Mouse (Mus musculus): ENCODE measurements around the gene Pabpc4. TPM values are rescaled to one million over a fixed set of nuclear protein-coding genes. Genes with fewer than 3 reads are reported as not detected.
"Not testable (repeated sequence)": the region's sequence is repeated elsewhere in the genome, so short reads cannot be mapped to it uniquely, and the experiment has no call there.

The Pabpc4 gene
- polyA plus RNA-seq, 1 experiment from 2014 or later, result 42.6 TPM

DNA sequence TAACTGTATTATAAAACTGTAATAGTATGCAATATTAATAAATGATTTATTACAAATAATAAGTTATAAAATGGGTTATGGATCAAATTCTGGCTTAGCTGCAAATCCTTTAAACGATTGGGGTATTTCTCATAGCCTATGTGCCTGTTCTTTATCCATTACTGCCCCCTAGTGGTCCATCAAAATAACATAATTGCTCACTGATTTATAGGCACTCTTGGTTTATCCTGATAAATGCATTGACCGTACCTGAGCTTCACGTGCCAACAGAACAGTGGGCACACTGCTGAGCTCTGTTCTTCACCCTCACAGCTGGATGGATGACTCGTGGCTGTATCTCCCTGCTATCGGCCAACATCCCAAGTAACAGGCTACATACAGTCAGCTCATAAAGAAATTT, 7.5 kb upstream of the Pabpc4 start:
- Histone ChIP-seq H3K9ac (no peak overlapping the region), H3K4me2 (no peak overlapping the region), H3K4me3 (no peak overlapping the region), H3K27ac (no peak overlapping the region), H3K27me3 (no peaks in the 10 kb centered on the region), H3K9me3 (no peaks in the 10 kb centered on the region), H3K4me1 (no peaks in the 10 kb centered on the region), H3K36me3 (no peaks in the 10 kb centered on the region)
- ATAC-seq (ENCODE audit: insufficient number of reproducible peaks, low FRiP score, low TSS enrichment, low read depth), result no peak
- 13% methylated on average over 5 of the region's 5 CpGs for WGBS

DNA sequence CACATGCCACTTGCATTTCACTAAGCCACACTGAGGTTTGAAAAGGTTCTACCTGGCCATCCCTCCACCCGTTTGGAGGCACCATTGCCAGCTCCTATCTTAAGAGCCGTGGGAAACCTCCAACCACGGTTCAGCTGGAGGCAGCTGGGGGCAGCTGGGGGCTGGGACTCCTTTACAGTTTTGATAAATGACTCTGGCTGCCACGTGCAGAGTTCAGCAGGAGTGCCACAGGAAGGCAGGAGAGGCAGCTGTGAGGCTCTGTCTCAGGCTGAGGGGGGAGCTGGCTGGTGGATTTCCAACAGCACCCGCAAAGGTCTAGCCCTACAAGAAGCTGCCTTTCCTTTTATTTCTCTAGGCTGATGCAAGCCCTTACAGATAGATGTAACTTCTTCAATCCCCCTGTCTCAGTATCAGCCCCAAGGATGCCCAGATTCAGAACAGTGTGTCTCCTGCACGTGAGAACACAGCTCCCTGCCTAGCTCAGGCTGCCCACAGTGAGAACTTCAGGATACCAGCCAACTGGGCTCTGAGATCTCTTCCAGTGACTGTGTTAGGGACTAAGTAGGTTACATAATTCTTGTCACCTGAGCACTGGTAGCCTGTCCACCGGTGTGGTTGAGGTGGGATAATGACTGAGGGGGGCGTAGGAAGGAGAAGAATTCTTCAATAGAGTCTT, 1.9 kb upstream of the Pabpc4 start:
- H3K9me3 ChIP-seq, result no peaks in the 10 kb centered on the region
- WGBS, result 27% methylated on average over 8 of the region's 8 CpGs
- H3K9ac ChIP-seq, result no peak overlapping the region
- peaks cover 4% of the 10 kb centered on the region; the same call in 1 of the 2 replicates for H3K4me1 ChIP-seq
- ATAC-seq (ENCODE audit: insufficient number of reproducible peaks, low FRiP score, low TSS enrichment, low read depth), result no peak; the same call in 1 of the 2 replicates
- H3K27me3 ChIP-seq, result no peaks in the 10 kb centered on the region
- H3K4me2 ChIP-seq, result no peak overlapping the region
- H3K4me3 ChIP-seq, result no peak overlapping the region
- H3K27ac ChIP-seq, result no peak overlapping the region
- no peaks in the 10 kb centered on the region for H3K36me3 ChIP-seq

DNA sequence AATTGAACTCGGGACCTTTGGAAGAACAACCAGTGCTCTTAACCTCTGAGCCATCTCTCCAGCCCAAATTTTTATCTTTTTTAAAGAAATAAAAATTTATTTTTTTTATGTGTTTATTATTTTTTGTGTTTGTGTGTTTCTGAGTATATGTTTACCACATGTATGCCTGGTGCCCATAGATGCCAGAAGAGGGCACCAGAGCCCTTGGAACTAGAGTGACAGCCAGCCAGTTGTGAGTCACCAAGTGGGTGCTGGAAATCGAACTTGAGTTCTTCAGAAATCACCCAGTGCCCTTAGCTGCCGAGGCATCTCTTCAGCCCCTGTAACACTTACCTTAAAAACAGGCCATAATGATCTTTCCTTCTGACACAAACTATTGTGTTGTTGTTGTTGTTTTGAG, 8.9 kb downstream of the Pabpc4 start:
- no peak overlapping the region for H3K9ac ChIP-seq
- H3K4me1 ChIP-seq, result no peaks in the 10 kb centered on the region
- ATAC-seq (ENCODE audit: insufficient number of reproducible peaks, low FRiP score, low TSS enrichment, low read depth), result no peak
- H3K27ac ChIP-seq, result no peak overlapping the region
- H3K4me3 ChIP-seq, result no peak overlapping the region
- no peaks in the 10 kb centered on the region for H3K36me3 ChIP-seq
- H3K9me3 ChIP-seq, result no peaks in the 10 kb centered on the region
- H3K27me3 ChIP-seq, result no peaks in the 10 kb centered on the region
- 90% methylated on average over 3 of the region's 3 CpGs for WGBS
- H3K4me2 ChIP-seq, result no peak overlapping the region

DNA sequence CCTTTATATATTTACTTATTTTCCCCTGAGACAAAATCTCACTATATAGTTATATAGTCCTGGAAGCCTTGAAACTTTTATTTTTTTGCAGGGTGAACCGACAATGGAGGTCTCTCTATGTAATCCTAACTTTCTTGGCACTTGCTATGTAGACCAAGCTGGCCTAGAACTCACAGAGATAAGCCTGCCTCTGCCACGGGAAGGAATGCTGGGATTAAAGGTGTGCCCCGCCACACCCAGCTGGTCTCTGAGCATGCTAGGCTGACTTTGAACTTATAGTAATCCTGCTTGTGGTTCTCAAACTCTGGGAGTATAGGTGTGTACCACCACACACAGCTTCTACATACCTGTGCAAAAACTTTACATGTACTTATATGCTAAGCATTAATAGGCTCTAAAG, 18.0 kb downstream of the Pabpc4 start:
- Histone ChIP-seq H3K4me1 (peaks cover 14% of the 10 kb centered on the region), H3K4me2 (no peak overlapping the region), H3K9me3 (no peaks in the 10 kb centered on the region), H3K36me3 (no peaks in the 10 kb centered on the region), H3K9ac (no peak overlapping the region), H3K27ac (no peak overlapping the region), H3K27me3 (no peaks in the 10 kb centered on the region), H3K4me3 (no peak overlapping the region)
- 68% methylated on average over 3 of the region's 3 CpGs for WGBS
- ATAC-seq (ENCODE audit: insufficient number of reproducible peaks, low FRiP score, low TSS enrichment, low read depth), result no peak

DNA sequence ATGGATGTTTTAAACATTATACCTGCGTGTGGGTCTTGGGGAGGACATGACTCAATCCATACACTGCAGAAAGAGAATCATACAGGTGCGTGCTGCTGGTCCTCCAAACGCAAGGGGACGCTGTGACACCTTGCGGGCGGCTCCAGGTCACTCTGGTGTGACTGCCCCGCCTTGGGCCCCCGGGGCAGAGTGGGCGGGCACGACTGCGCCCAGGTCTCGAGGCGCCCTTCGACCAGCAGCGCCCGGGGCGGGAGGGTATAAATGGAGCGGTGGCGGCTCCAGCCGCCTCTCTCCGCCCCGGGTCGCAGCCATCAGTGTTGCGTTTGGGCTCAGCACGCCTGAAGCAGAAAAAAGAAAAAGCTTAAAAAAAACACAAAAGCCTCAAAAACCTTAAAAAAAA, 20.3 kb downstream of the Pabpc4 start:
- Histone ChIP-seq H3K4me1 (peaks cover 25% of the 10 kb centered on the region), H3K4me2 (peak overlapping the region; percentile 74), H3K4me3 (peak overlapping the region; percentile 56), H3K27ac (peak overlapping the region; percentile 75; the same call in 1 of the 2 replicates), H3K9ac (peak overlapping the region; percentile 42; the same call in 1 of the 2 replicates), H3K36me3 (peaks cover 11% of the 10 kb centered on the region), H3K9me3 (no peaks in the 10 kb centered on the region), H3K27me3 (no peaks in the 10 kb centered on the region)
- peak; percentile 87 for ATAC-seq (ENCODE audit: insufficient number of reproducible peaks, low FRiP score, low TSS enrichment, low read depth)
- under 1% methylated on average over 25 of the region's 25 CpGs for WGBS

DNA sequence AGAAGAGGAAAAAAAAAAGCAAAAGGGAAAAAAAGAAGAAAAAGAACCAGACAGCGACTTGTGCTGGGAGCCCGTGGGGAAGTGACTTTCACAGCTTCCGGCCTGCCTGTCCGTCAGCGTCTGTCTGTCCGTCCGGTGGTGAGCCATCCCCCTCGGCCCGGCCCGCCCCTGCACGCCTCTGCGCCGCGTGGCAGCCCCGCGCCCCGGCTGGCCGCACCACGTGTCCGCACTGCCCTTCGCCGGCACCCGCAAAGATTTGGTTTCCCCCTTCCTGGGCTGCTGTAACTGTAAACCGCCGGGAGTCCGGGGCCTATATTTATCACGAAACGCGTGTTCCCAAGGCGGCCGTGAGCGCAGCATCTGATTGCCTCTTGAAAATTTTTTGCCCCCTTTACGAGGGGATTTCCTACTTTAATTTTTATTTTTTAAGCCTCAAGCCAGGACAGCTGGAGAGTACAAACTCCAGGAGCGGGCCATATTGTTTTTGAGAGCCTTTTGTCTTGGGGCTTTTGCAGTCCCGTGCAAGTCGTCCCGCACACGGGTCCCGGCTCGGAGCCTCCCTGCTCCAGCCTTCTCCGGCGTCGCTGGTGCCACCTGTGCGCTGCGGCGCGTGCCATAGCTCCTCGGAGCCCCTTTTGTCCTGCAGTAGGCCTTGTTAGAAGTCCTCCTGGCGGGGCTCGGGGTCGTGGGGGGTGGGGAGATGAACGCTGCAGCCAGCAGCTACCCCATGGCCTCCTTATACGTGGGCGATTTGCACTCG, 20.9 kb downstream of the Pabpc4 start:
- Histone ChIP-seq H3K36me3 (peaks cover 16% of the 10 kb centered on the region), H3K4me1 (peaks cover 25% of the 10 kb centered on the region), H3K9ac (peak overlapping the region; percentile 42), H3K27ac (peak overlapping the region; percentile 57; the same call in 1 of the 2 replicates), H3K4me2 (peak overlapping the region; percentile 74), H3K4me3 (peak overlapping the region; percentile 56)
- 1% methylated on average over 39 of the region's 55 CpGs for WGBS
- 0 out of 2 replicates have a peak, but pooled peaks have one; percentile 28 for ATAC-seq (ENCODE audit: insufficient number of reproducible peaks, low FRiP score, low TSS enrichment, low read depth)
- H3K9me3 ChIP-seq, H3K27me3 ChIP-seq: not testable (repeated sequence)

DNA sequence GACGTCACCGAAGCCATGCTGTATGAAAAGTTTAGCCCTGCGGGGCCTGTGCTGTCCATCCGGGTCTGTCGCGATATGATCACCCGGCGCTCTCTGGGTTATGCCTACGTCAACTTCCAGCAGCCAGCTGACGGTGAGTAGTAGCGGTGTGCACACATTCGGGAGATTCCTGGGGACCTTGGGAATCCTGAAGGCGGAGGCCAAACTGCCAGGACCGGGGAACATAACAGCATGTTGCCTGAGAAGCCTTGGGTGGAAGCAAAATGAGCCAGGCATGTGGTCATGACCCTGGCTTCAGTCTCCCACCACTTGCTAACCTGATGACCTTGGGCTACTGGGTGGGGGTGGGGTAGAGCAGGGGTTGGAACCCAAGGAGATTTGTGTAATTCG, 21.5 kb downstream of the Pabpc4 start:
- Histone ChIP-seq H3K4me2 (peak overlapping the region; percentile 74), H3K9ac (peak overlapping the region; percentile 45), H3K4me3 (peak overlapping the region; percentile 56), H3K36me3 (peaks cover 21% of the 10 kb centered on the region), H3K4me1 (peaks cover 25% of the 10 kb centered on the region)
- not testable (repeated sequence) for H3K27me3 ChIP-seq; ATAC-seq (ENCODE audit: insufficient number of reproducible peaks, low FRiP score, low TSS enrichment, low read depth); H3K9me3 ChIP-seq; H3K27ac ChIP-seq
- under 1% methylated on average over 13 of the region's 15 CpGs for WGBS

DNA sequence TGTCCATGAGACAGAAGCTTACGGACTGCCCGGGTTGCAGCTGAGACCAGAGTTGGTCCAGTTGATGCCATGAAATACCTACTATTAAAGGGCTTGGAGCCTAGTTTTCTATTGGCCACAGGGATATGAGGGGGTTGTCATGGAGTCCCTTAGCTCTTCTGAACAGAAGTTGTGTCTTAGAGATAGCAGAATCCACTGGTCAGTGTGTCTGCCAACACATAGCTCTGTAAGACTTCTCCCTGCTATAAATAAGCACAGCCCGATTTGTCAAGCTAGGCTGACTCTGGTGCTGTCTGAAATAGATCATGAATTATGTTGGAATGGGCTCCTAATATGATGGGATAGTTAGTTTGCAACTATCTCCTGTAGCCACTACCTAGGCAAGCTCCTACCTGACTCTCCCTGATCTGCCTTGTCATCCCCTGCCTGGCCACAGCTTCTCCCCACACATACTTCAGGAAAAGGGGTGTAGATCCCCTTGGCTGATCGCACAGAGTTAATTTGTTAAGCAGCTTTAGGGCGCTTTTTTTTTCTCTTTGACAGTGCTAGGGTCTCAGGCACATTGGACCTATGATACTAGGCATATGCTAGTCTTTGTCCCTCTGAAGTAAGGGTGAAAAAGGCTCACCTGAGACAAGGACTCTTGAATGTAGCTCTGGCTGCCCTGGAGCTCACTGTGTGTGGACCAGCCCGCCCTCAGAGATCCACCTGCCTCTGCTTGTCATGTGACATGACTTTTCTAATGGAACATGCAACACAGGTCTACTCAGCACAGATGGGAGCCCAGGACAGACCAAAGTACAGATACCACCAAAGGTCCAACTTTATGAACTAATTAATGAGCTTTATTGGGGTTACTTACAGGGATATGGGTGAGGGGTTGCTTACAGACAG, 22.8 kb downstream of the Pabpc4 start:
- Histone ChIP-seq H3K9ac (no peak overlapping the region), H3K4me3 (peak overlapping the region; percentile 56), H3K4me1 (peaks cover 25% of the 10 kb centered on the region), H3K9me3 (no peaks in the 10 kb centered on the region), H3K27ac (no peak overlapping the region), H3K27me3 (no peaks in the 10 kb centered on the region), H3K36me3 (peaks cover 33% of the 10 kb centered on the region), H3K4me2 (peak overlapping the region; percentile 74)
- WGBS, result 73% methylated on average over 6 of the region's 6 CpGs
- no peak for ATAC-seq (ENCODE audit: insufficient number of reproducible peaks, low FRiP score, low TSS enrichment, low read depth)

DNA sequence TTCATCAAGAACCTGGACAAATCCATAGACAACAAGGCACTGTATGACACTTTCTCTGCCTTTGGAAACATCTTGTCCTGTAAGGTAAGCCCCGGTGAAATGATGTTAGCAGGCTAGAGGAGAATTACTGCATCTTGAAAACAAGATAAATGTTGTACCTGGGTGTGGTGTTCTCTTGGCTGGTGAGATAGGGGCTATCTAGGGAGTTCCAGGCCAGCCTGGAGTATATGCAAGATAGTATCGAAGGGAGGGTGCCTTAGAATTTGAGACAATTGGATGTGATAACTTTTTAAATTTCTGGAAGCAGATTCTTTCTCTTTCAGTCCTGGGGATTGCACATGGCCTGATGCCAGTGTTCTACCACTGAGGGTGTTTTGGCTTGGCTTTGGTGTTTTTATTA, 24.6 kb downstream of the Pabpc4 start:
- H3K4me2 ChIP-seq, result no peak overlapping the region
- H3K9ac ChIP-seq, result no peak overlapping the region
- WGBS, result 85% methylated on average over 2 of the region's 2 CpGs
- H3K9me3 ChIP-seq, result no peaks in the 10 kb centered on the region
- ATAC-seq (ENCODE audit: insufficient number of reproducible peaks, low FRiP score, low TSS enrichment, low read depth), result no peak
- H3K4me1 ChIP-seq, result peaks cover 25% of the 10 kb centered on the region
- no peaks in the 10 kb centered on the region for H3K27me3 ChIP-seq
- no peak overlapping the region for H3K4me3 ChIP-seq
- H3K36me3 ChIP-seq, result peaks cover 47% of the 10 kb centered on the region
- no peak overlapping the region for H3K27ac ChIP-seq

DNA sequence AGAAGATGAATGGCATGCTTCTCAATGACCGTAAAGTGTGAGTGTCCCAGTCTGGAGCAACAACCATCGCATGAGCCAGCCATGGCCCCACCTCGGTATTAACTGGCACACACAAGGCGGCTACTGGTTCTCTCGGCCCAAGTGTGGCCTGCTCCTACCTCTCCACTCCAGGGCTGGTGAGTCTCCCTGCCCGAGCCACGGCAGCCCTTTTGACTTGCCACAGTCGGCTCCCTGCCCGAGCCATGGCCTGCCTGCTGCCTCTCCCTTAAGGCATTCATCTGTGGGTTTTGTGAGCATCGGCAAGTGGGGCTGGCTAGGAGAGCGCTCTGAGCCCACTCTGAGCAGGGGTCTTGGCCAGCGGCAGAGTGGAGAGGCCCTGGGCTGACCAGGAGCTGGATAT, 26.9 kb downstream of the Pabpc4 start:
- Histone ChIP-seq H3K27ac (no peak overlapping the region), H3K9ac (no peak overlapping the region), H3K4me3 (no peak overlapping the region), H3K36me3 (peaks cover 69% of the 10 kb centered on the region), H3K4me2 (no peak overlapping the region), H3K27me3 (no peaks in the 10 kb centered on the region), H3K4me1 (peaks cover 22% of the 10 kb centered on the region), H3K9me3 (no peaks in the 10 kb centered on the region)
- WGBS, result 89% methylated on average over 12 of the region's 12 CpGs
- no peak for ATAC-seq (ENCODE audit: insufficient number of reproducible peaks, low FRiP score, low TSS enrichment, low read depth)

DNA sequence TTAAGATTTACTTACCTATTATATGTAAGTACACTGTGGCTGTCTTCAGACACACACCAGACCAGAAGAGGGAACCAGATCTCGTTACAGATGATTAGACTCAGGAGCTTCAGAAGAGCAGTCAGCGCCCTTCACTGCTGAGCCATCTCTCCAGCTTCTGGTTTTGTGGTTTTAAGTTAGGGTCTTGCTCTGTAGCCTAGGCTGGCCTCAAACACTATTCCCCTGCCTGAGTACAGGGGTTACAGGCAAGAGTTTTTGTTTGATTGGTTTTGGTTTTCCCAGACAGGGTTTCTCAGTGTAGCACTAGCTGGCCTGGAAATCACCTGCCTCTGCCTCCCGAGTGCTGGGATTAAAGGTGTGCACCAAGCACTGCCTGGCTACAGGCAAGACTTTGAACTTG, 30.2 kb downstream of the Pabpc4 start:
- Histone ChIP-seq H3K9ac (no peak overlapping the region), H3K36me3 (peaks cover 92% of the 10 kb centered on the region), H3K4me3 (no peak overlapping the region), H3K27me3 (no peaks in the 10 kb centered on the region), H3K9me3 (no peaks in the 10 kb centered on the region), H3K4me2 (no peak overlapping the region), H3K27ac (no peak overlapping the region), H3K4me1 (no peaks in the 10 kb centered on the region)
- ATAC-seq (ENCODE audit: insufficient number of reproducible peaks, low FRiP score, low TSS enrichment, low read depth), result no peak
- 80% methylated on average over 3 of the region's 3 CpGs for WGBS
